Mouse (Mus musculus) intestine, embryonic 16.5 days (tissue): ENCODE results near the gene Abt1. TPM values are rescaled to one million over a fixed set of nuclear protein-coding genes. Genes with fewer than 3 reads are reported as not detected.

Experiments used
- ATAC-seq: fragments of 200-750 bp; cut with Nextera tagmentation; 2 replicates; pipeline ENCODE4 v1.8.0; 2017; ENCODE audit warnings: moderate TSS enrichment, moderate library complexity
- H3K27ac ChIP-seq: fragments of 300-500 bp; sonication (generic); 2 replicates; pipeline ENCODE4 v1.5.1; 2014; ENCODE audit warnings: mild to moderate bottlenecking, low read length
- H3K27me3 ChIP-seq: fragments of 300-500 bp; sonication (generic); replicated peaks from 2 replicates; pipeline ENCODE4 v1.6.1; 2014; ENCODE audit warnings: low read length, control low read depth, mixed read lengths; ENCODE audit not compliant: control insufficient read depth, insufficient read depth
- H3K36me3 ChIP-seq: fragments of 300-500 bp; sonication (generic); 2 replicates; pipeline ENCODE4 v1.6.1; 2014; ENCODE audit warnings: low read length, control low read depth; ENCODE audit not compliant: control insufficient read depth, insufficient read depth
- H3K4me1 ChIP-seq: fragments of 300-500 bp; sonication (generic); 2 replicates; pipeline ENCODE4 v1.6.1; 2014; ENCODE audit warnings: low read length, control low read depth, mixed read lengths; ENCODE audit not compliant: control insufficient read depth, insufficient read depth
- H3K4me2 ChIP-seq: fragments of 300-500 bp; sonication (generic); 2 replicates; pipeline ENCODE4 v1.6.1; 2014; ENCODE audit warnings: low read depth, low read length, control low read depth
- H3K4me3 ChIP-seq: fragments of 300-500 bp; sonication (generic); 2 replicates; pipeline ENCODE4 v1.5.1; 2014; ENCODE audit warnings: mild to moderate bottlenecking, low read length
- H3K9ac ChIP-seq: fragments of 300-500 bp; sonication (generic); 2 replicates; pipeline ENCODE4 v1.6.1; 2014; ENCODE audit warnings: low read depth, low read length
- H3K9me3 ChIP-seq: fragments of 300-500 bp; sonication (generic); 2 replicates; pipeline ENCODE4 v1.6.1; 2016; ENCODE audit warnings: low read length, control low read depth; ENCODE audit not compliant: control insufficient read depth
- WGBS: fragments of 180-500 bp; shearing (Covaris S2); extraction: QIAGEN DNeasy Blood & Tissue Kit; methylation state at CpG from one replicate; pipeline ENCODE4 v1.1.7; 2014; 5-methylcytosine and 5-hydroxymethylcytosine counted together
- polyA plus RNA-seq: library from polyadenylated mRNA; unstranded; fragments of >200 nt; fragmentation: Nextera tagmentation; extraction: Ambion mirVana; gene quantifications from 2 replicates; pipeline ENCODE4 v1.2.1, GENCODE M21; 2015

Abt1 gene
- polyA plus RNA-seq, 1 experiment from 2014 or later: 11.2 TPM

- ATAC-seq: no peak
- Histone ChIP-seq H3K36me3 (no peaks in the 10 kb centered on the region), H3K27me3 (peaks cover 13% of the 10 kb centered on the region; the same call in 1 of the 2 replicates), H3K4me3 (peak overlapping the region; percentile 53), H3K4me1 (0 out of 2 replicates have a peak, but pooled peaks cover 5% of the 10 kb centered on the region), H3K9ac (peak overlapping the region; percentile 31; the same call in 1 of the 2 replicates), H3K27ac (no peak overlapping the region), H3K4me2 (peak overlapping the region; percentile 84), H3K9me3 (no peaks in the 10 kb centered on the region)
- 3% methylated on average over 43 of the region's 43 CpGs for WGBS
Measured at GRCm38 (mm10) chr13:23395301-23396245, 28.1 kb downstream of the Abt1 start.

- H3K4me1 ChIP-seq: no peaks in the 10 kb centered on the region
- H3K4me3 ChIP-seq: no peak overlapping the region
- no peak overlapping the region for H3K27ac ChIP-seq
- H3K27me3 ChIP-seq: no peaks in the 10 kb centered on the region
- 73% methylated on average over 1 of the region's 1 CpGs for WGBS
- no peaks in the 10 kb centered on the region for H3K9me3 ChIP-seq
- ATAC-seq: no peak
- H3K4me2 ChIP-seq: no peak overlapping the region
- no peaks in the 10 kb centered on the region for H3K36me3 ChIP-seq
- no peak overlapping the region for H3K9ac ChIP-seq
Measured at GRCm38 (mm10) chr13:23387548-23387947, 36.1 kb downstream of the Abt1 start.

DNA sequence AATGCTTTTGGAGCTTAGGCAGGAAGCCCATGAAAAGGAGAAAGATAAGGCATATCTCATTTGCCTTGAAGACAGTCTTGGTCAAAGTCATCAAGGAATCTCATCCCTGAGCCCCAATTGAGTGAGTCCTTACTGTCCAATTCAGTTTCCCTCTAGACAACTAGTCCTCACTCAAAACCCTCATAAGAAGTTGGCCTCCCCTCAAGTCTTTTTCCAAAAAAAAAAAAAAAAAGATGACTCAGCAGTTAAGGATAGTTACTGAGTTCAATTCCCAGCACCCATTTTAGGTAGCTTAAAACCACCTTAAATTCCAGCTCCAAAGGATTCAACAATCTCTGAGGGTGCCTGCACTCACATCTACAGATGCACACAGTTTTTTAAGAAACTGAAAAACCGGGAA lies 40.5 kb downstream of the Abt1 start:
- no peak overlapping the region for H3K9ac ChIP-seq
- H3K27ac ChIP-seq: no peak overlapping the region
- no peak for ATAC-seq
- no peaks in the 10 kb centered on the region for H3K4me1 ChIP-seq
- H3K27me3 ChIP-seq: no peaks in the 10 kb centered on the region
- H3K4me3 ChIP-seq: no peak overlapping the region
- 55% methylated on average over 1 of the region's 1 CpGs for WGBS
- no peaks in the 10 kb centered on the region for H3K9me3 ChIP-seq
- no peak overlapping the region for H3K4me2 ChIP-seq
- H3K36me3 ChIP-seq: no peaks in the 10 kb centered on the region

- no peak for ATAC-seq
- Histone ChIP-seq H3K4me3 (no peak overlapping the region), H3K9me3 (no peaks in the 10 kb centered on the region), H3K27me3 (no peaks in the 10 kb centered on the region), H3K4me2 (no peak overlapping the region), H3K9ac (no peak overlapping the region), H3K36me3 (no peaks in the 10 kb centered on the region), H3K27ac (no peak overlapping the region), H3K4me1 (peaks cover 4% of the 10 kb centered on the region; the same call in 1 of the 2 replicates)
- 51% methylated on average over 1 of the region's 1 CpGs for WGBS
Measured at GRCm38 (mm10) chr13:23372433-23372832, 51.2 kb downstream of the Abt1 start.

- Histone ChIP-seq H3K4me1 (peaks cover 9% of the 10 kb centered on the region; the same call in 1 of the 2 replicates), H3K9ac (no peak overlapping the region), H3K4me3 (no peak overlapping the region), H3K36me3 (0 out of 2 replicates have a peak, but pooled peaks cover 1% of the 10 kb centered on the region), H3K4me2 (no peak overlapping the region), H3K9me3 (no peaks in the 10 kb centered on the region), H3K27ac (no peak overlapping the region), H3K27me3 (no peaks in the 10 kb centered on the region)
- WGBS: 90% methylated on average over 4 of the region's 4 CpGs
- ATAC-seq: no peak
Measured at GRCm38 (mm10) chr13:23370075-23370474, 53.6 kb downstream of the Abt1 start.

- Histone ChIP-seq H3K4me2 (peak overlapping the region; percentile 56), H3K27ac (peak overlapping the region; percentile 97), H3K36me3 (0 out of 2 replicates have a peak, but pooled peaks cover 4% of the 10 kb centered on the region), H3K27me3 (no peaks in the 10 kb centered on the region), H3K9ac (peak overlapping the region; percentile 92), H3K9me3 (no peaks in the 10 kb centered on the region), H3K4me3 (peak overlapping the region; percentile 81), H3K4me1 (peaks cover 9% of the 10 kb centered on the region; the same call in 1 of the 2 replicates)
- peak; percentile 43 for ATAC-seq
- 0% methylated on average over 10 of the region's 10 CpGs for WGBS
Measured at GRCm38 (mm10) chr13:23369421-23369765, 54.3 kb downstream of the Abt1 start.

DNA sequence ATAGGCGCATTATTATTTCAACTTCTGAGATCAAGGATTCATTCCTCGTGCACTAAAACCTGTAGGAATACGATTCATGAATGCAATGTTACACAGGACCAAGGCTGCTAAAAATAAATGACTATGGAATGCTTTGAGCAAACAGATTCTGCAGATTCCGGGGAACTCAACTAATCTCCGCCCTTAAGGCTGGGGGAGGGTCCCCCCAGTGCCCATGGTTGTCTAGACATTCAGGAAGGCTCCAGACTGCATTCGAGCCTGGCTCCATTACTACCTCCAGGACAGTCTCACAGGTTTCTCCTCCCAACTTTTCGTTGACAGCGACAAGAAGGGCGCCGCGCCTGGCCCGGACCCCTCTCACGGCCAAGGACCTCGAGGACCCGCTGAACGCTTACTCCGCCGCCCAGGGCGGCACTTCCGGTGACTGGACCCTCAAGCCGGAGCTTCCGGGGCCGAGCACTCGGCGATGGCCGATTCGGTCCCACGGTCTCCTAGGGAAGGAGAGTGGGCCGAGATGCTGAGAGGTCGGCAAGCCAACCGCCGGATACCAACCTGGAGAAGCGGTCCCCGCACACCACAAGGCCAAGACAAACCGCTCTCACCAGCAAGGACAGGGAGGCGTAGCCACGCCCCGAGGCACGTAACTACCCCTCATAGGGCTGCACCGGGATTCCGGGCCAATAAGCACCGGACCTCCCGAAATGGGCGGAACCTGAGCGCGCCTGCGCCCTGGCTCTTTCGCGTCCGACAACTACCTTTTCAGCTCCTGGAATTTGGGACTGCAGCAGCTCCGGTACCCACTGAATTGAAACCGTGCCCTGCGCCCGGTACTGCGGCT lies 54.9 kb downstream of the Abt1 start, which contains the start of gene Zfp322a:
Gene Zfp322a, minus strand, starts transcription at position 626 of the 838 bp plus-strand sequence.
- H3K9ac ChIP-seq: peak within 1 kb of the TSS; percentile 92
- ATAC-seq: peak; percentile 100
- WGBS: under 1% methylated on average over 55 of the region's 55 CpGs
- H3K4me3 ChIP-seq: peak within 1 kb of the TSS; percentile 81
- peak within 1 kb of the TSS; percentile 97 for H3K27ac ChIP-seq
- H3K36me3 ChIP-seq: 0 out of 2 replicates have a peak, but pooled peaks cover 4% of the 10 kb centered on the region
- H3K4me1 ChIP-seq: peaks cover 9% of the 10 kb centered on the region; the same call in 1 of the 2 replicates
- peak within 1 kb of the TSS; percentile 88 for H3K4me2 ChIP-seq
- H3K9me3 ChIP-seq: no peaks in the 10 kb centered on the region
- H3K27me3 ChIP-seq: no peaks in the 10 kb centered on the region
